Comparison of ENCODE assay signal across 10 mouse cellular contexts in the genomic region with DNA sequence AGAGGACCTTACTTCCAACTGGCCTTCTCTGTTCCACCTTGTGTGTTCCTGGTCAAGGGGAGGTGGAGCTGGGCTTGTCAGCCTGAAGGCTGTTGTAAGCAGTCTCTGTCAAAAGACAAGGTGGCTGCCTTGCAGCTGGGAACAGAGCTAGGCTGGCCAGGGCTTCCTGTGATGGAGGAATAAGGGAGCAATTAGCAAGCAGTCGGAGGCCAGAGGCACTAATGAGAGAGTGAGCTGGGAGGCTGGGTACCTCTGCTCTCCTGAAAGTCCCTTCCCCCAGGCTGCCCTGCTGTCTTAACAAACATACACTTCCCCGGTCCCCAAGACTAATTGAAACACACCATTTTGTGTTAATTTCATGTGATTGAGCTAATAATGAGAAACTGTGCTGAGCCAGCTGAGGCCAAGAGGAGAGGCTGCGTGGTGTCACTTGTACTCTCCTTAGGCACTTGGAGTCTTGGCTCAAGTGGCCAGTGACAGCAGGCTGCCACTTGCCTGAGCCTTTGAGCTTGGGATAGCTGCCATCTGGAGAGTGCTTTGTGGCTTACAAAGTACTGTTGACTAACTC.
DNase-seq lines count a peak whose midpoint lies in the region; ATAC-seq lines count a peak whose summit lies in the region.
"Had no signal": no experiment of that assay in that cellular context is flagged by ENCODE, and none has a peak within 500 bp of the region (broad histone marks: within the 10 kb centered on the region; RNA-seq: fewer than 3 reads in every experiment).

No protein-coding gene starts in this region.

- no peak for DNase-seq in heart, embryonic 10.5 days (ENCODE audit: low spot score)
- no peak for DNase-seq in heart, adult 18-20 months
- DNase-seq in cerebellum, adult 9-11 months: peak; percentile 13
- DNase-seq in kidney, adult 8-10 months: no peak
- no peak for DNase-seq in lung, postnatal 25 days (ENCODE audit: low spot score)
- DNase-seq in testis, postnatal 10 days (ENCODE audit: low spot score): no peak
- DNase-seq: heart, postnatal 36 days had no signal

- no peaks in the 10 kb centered on the region for H3K36me3 ChIP-seq in heart, embryonic 10.5 days
- H3K36me3 ChIP-seq in forebrain, embryonic 16.5 days (ENCODE audit: control insufficient read depth, insufficient read depth): no peaks in the 10 kb centered on the region
- no peaks in the 10 kb centered on the region for H3K36me3 ChIP-seq in midbrain, embryonic 15.5 days (replicated peaks)

- peak overlapping the region; percentile 56 for H3K27ac ChIP-seq in heart, embryonic 10.5 days
- H3K27ac ChIP-seq in forebrain, embryonic 16.5 days (ENCODE audit: low read length): no peak overlapping the region
- H3K27ac ChIP-seq in midbrain, embryonic 15.5 days: no peak overlapping the region

- no peak overlapping the region for H3K4me3 ChIP-seq in heart, embryonic 10.5 days
- H3K4me3 ChIP-seq in forebrain, embryonic 16.5 days (replicated peaks; ENCODE audit: low read length): no peak overlapping the region
- no peak overlapping the region for H3K4me3 ChIP-seq in midbrain, embryonic 15.5 days
- H3K4me3 ChIP-seq: erythroblast, embryonic 14.5 days had no signal

- no peaks in the 10 kb centered on the region for H3K9me3 ChIP-seq in heart, embryonic 10.5 days
- H3K9me3 ChIP-seq in forebrain, embryonic 16.5 days (ENCODE audit: control insufficient read depth, low read length): no peaks in the 10 kb centered on the region
- H3K9me3 ChIP-seq in midbrain, embryonic 15.5 days: no peaks in the 10 kb centered on the region

- 27% methylated on average over 3 of the region's 3 CpGs for WGBS in heart, embryonic 10.5 days
- 1% methylated on average over 3 of the region's 3 CpGs for WGBS in forebrain, embryonic 16.5 days
- 18% methylated on average over 3 of the region's 3 CpGs for WGBS in midbrain, embryonic 15.5 days

- peaks cover 29% of the 10 kb centered on the region for H3K4me1 ChIP-seq in heart, embryonic 10.5 days
- H3K4me1 ChIP-seq in forebrain, embryonic 16.5 days (replicated peaks; ENCODE audit: control insufficient read depth, insufficient read depth, low read length): peaks cover 8% of the 10 kb centered on the region; the same call in 1 of the 2 replicates
- peaks cover 4% of the 10 kb centered on the region; the same call in 1 of the 2 replicates for H3K4me1 ChIP-seq in midbrain, embryonic 15.5 days

- H3K9ac ChIP-seq in forebrain, embryonic 16.5 days (replicated peaks; ENCODE audit: low read depth, low read length): no peak overlapping the region
- H3K9ac ChIP-seq in midbrain, embryonic 15.5 days: no peak overlapping the region

- H3K4me2 ChIP-seq in forebrain, embryonic 16.5 days (ENCODE audit: low read length): no peak overlapping the region
- H3K4me2 ChIP-seq in midbrain, embryonic 15.5 days: no peak overlapping the region

- H3K27me3 ChIP-seq in heart, embryonic 10.5 days (ENCODE audit: insufficient read depth, poor library complexity, severe bottlenecking): no peaks in the 10 kb centered on the region; the same call in 1 of the 2 replicates
- no peaks in the 10 kb centered on the region for H3K27me3 ChIP-seq in forebrain, embryonic 16.5 days (replicated peaks; ENCODE audit: control insufficient read depth, insufficient read depth, low read length)
- no peaks in the 10 kb centered on the region for H3K27me3 ChIP-seq in midbrain, embryonic 15.5 days (replicated peaks)

- peak; percentile 94 for ATAC-seq in forebrain, embryonic 16.5 days
- peak; percentile 75 for ATAC-seq in midbrain, embryonic 15.5 days (replicated peaks)
